Mouse (Mus musculus): ENCODE results near the gene Raet1e. TPM values are rescaled to one million over a fixed set of nuclear protein-coding genes. Genes with fewer than 3 reads are reported as not detected.
"Not testable (repeated sequence)": the region's sequence is repeated elsewhere in the genome, so short reads cannot be mapped to it uniquely, and the experiment has no call there.

The Raet1e gene
- polyA plus RNA-seq, 1 experiment, result not detected

DNA sequence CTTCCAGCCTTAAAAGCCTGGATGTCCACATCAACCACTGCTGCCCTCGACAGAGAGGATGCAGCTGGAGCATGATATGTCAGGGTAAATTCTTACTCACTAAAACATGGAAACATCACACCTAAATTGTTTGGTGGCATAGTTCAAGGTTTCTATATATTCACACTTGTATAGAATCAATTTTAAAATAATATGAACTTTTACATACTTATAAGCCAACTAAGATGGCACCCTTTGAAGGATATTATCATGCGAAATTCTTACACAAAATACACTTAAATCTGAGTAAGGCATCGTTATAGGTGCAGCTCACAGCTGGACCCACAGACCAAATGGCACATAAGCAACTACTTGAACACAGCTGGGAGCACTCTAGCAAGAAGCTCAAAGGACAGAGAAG lies 201.9 kb downstream of the Raet1e start, which contains the start of gene Raet1d:
Gene Raet1d (plus strand): TSS at position 301 of the 400 bp plus-strand sequence.
- not testable (repeated sequence) for H3K4me3 ChIP-seq (ENCODE audit: insufficient read depth, low read depth, low read length); H3K4me1 ChIP-seq (ENCODE audit: control insufficient read depth, insufficient read depth, insufficient read length, low read length); H3K27ac ChIP-seq (replicated peaks; ENCODE audit: low read depth, low read length)

DNA sequence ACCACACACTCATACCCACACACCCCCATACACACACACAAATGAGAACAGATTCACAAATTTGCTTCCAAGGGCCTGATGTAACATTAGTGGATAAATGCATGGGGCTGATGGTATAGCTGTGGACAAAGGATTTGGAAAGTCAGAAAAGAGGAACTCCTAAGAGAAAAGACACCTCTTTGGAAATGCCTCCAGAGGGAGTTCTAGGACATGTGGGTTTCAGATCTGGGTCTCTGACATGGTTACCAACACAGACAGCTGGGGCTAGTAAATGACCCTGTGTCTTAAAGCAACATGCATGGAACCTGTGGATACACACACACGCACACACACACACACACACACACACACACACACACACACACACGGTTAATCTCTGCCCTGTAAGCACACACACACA lies 202.6 kb downstream of the Raet1e start:
- H3K4me3 ChIP-seq (ENCODE audit: insufficient read depth, low read depth, low read length); H3K27ac ChIP-seq (replicated peaks; ENCODE audit: low read depth, low read length); H3K4me1 ChIP-seq (ENCODE audit: control insufficient read depth, insufficient read depth, insufficient read length, low read length): not testable (repeated sequence)

DNA sequence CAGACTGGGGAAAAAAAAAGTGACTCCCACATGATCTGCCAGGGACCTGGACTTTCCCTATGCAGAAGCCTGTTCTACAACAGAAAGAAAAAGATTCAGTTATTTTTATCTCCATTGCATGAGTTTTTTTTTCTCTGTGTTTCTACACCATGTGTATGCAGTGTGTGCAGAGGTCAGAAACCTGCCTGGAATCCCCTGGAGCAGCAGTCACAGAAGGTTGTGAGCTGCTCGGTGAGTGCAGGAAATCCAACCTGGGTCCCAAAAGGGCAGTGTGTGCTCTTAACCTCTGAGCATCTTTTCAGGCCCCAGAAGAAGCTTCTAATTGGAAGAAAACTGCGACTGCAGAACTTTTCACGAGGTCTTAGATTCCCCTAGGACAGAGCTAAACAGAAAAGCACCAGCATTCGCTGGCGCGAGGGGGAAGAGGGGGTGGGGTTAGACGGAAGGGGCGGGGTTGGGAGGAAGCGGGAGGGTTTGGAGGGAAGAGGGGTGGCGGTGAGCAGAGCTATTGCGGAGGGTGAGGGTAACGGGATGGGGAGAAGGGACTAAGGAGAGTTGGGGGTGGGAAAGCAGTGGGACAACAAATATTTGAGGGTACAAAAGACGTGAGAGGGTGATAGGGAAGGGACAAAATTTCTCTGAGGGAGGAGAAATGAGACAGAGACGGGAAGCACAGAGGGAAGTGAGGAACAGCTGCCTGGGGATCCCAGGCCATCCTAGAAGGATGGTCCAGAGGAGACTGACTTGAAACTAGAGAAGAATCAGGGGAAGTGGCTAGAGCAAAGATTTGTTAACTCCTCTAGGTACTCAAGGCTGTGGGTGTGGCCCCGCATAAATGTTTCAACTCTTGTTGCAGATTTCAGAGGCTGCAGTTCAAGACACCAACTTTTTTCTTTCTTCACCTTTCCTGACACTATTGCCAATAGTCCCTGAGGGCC lies 203.3 kb downstream of the Raet1e start:
- H3K27ac ChIP-seq (replicated peaks; ENCODE audit: low read depth, low read length); H3K4me3 ChIP-seq (ENCODE audit: insufficient read depth, low read depth, low read length); H3K4me1 ChIP-seq (ENCODE audit: control insufficient read depth, insufficient read depth, insufficient read length, low read length): not testable (repeated sequence)

DNA sequence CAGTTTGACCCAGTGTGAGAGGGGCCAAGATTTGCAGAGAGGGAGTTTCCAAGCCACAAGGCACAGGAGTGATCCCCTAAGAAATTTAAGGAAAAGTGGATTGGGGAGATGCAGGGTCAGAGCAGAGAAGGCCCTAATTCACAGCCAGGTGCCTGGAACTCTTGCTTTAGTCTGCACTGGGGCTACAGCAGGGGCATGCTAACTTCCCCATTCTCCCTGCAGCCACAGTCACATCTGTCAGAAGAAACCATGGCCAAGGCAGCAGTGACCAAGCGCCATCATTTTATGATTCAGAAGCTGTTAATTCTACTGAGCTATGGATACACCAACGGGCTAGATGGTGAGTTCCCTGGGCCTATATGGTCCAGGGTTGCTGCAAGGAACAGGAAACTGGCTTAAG lies 204.1 kb downstream of the Raet1e start:
- H3K4me1 ChIP-seq (ENCODE audit: control insufficient read depth, insufficient read depth, insufficient read length, low read length); H3K4me3 ChIP-seq (ENCODE audit: insufficient read depth, low read depth, low read length); H3K27ac ChIP-seq (replicated peaks; ENCODE audit: low read depth, low read length): not testable (repeated sequence)

DNA sequence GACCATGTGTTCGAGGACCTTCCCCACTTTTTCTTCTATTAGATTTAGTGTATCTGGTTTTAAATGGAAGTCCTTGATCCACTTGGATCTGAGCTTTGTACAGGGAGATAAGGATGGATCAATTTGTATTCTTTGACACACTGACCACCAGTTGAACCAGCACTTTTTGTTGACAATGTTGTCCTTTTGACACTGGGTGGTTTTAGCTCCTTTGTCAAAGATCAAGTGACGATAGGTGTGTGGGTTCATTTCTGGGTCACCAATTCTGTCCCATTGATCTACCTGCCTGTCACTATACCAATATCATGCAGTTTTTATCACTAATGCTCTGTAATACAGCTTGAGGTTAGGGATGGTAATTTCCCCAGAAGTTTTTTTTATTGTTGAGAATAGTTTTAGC lies 206.5 kb downstream of the Raet1e start:
- H3K4me3 ChIP-seq (ENCODE audit: insufficient read depth, low read depth, low read length); H3K27ac ChIP-seq (replicated peaks; ENCODE audit: low read depth, low read length); H3K4me1 ChIP-seq (ENCODE audit: control insufficient read depth, insufficient read depth, insufficient read length, low read length): not testable (repeated sequence)

DNA sequence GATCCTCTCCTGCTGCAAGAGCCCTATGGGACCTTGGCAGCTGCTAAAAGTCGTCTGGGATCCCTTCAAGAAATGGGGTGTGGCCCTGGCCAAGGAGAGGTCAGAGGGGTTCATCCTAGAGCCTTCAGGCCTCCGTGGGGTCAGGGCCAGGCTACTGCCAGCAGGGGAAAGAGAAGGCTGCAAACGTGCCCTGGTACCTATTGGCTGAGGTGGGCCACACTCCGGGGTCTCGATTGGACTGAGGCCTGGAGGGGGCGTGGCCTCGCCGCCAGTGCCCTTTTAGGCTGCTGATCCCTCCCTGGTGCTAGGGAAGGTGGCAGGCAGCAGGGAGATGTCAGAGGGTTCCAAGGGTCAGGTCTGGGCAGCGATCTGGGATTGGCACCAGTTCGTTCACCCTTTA lies 222.9 kb downstream of the Raet1e start:
- not testable (repeated sequence) for H3K27ac ChIP-seq (replicated peaks; ENCODE audit: low read depth, low read length); H3K4me1 ChIP-seq (ENCODE audit: control insufficient read depth, insufficient read depth, insufficient read length, low read length); H3K4me3 ChIP-seq (ENCODE audit: insufficient read depth, low read depth, low read length)

DNA sequence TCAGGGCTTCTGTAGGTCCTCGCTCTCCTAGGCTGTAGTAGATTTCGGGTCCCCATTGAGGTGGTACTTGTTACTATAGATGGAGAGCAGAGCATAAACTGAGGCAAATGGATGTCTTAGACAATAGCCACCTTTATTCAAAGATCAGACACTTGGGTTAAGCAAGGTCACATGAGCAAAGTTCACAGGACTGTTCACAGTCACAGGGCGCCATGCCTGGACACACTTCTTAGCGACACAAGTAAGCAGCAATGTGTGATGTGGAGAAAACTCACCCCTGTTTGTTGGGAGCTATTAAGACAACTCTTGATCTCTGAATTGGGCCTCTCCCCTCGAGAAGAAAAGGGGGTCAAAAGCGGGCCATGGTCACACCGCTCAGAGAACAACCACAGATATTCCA lies 231.8 kb downstream of the Raet1e start:
- not testable (repeated sequence) for H3K27ac ChIP-seq (replicated peaks; ENCODE audit: low read depth, low read length); H3K4me1 ChIP-seq (ENCODE audit: control insufficient read depth, insufficient read depth, insufficient read length, low read length)

DNA sequence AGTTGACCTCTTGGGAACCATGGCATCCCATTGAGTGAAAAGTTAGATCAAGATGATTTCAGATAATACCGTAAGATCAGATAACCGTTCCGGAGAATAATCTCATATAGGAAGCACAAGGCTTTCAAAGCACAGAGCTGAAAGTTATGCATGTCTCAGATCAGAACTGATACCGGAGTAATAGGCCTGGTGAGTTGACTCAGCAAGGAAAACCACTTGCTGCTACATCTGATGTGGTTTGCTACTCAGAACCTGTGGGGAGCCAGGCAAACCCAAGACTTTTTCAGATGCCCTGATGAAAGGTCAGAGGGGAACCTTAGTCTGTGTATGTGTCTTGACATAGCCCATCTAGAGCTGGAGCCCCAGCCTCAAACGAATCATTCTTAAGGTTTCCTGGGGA lies 233.2 kb downstream of the Raet1e start:
- H3K27ac ChIP-seq (replicated peaks; ENCODE audit: low read depth, low read length); H3K4me3 ChIP-seq (ENCODE audit: insufficient read depth, low read depth, low read length); H3K4me1 ChIP-seq (ENCODE audit: control insufficient read depth, insufficient read depth, insufficient read length, low read length): not testable (repeated sequence)

More for the DNA sequence above, 231.8 kb downstream of the Raet1e start:
- H3K4me3 ChIP-seq (ENCODE audit: insufficient read depth, low read depth, low read length), result not testable (repeated sequence)

DNA sequence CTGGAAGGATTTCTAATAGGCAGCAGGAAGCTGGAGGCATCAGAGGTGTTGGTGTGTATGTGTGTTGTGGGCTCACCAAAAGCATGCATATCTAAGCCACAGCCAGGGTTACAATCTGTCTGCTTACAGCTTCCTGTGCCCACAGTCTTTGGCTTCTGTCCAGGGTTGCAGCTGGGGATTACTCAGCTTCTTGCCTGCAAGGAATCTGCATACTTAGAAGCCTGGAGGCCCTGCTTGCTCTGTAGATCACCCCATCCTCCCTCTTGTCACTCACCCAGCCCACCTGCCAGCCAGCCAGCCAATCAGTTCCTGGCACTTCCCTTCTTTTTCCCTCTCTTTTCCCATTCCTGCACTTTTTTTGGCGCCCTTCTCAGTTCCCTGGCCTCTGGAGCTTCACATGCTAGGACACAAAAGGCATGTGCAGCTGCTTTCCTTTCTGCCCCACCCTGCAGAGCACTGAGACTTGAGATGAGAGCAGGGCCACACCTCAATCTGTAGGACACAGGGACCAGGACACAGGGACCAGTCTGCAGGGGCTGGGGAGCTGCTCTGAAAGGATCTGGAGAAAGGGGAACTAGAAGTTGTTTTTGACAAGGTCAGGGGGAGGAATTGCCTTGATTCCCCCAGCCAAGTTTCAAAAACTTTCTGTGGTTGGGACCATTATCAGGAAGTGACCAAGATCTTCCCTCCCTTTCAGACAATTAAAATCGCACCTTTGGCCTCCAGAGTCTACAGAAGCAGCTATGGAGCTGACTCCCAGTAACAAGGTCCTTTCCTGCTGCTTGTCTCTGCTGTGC lies 234.9 kb downstream of the Raet1e start:
- not testable (repeated sequence) for H3K27ac ChIP-seq (replicated peaks; ENCODE audit: low read depth, low read length); H3K4me3 ChIP-seq (ENCODE audit: insufficient read depth, low read depth, low read length); H3K4me1 ChIP-seq (ENCODE audit: control insufficient read depth, insufficient read depth, insufficient read length, low read length)

DNA sequence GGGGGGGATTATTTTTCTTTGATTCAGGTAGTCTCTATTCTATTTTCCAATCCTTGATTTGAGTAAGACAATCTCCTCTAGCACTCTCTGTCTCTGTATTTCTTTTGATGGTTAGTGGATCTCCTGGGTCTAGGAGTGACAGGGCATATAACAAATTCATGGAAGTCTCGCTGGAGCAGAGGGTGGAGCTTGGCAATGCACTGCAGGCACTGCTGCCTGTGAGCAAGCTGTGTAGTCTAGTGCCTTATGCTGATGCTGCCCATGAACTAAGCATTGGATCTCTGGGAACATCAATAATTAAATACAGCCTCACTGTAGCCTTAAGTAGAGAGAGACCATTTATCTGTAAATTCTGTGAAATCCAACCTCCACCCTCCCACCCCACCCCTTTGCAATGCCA lies 238.3 kb downstream of the Raet1e start:
- H3K4me1 ChIP-seq (ENCODE audit: control insufficient read depth, insufficient read depth, insufficient read length, low read length); H3K4me3 ChIP-seq (ENCODE audit: insufficient read depth, low read depth, low read length); H3K27ac ChIP-seq (replicated peaks; ENCODE audit: low read depth, low read length): not testable (repeated sequence)

DNA sequence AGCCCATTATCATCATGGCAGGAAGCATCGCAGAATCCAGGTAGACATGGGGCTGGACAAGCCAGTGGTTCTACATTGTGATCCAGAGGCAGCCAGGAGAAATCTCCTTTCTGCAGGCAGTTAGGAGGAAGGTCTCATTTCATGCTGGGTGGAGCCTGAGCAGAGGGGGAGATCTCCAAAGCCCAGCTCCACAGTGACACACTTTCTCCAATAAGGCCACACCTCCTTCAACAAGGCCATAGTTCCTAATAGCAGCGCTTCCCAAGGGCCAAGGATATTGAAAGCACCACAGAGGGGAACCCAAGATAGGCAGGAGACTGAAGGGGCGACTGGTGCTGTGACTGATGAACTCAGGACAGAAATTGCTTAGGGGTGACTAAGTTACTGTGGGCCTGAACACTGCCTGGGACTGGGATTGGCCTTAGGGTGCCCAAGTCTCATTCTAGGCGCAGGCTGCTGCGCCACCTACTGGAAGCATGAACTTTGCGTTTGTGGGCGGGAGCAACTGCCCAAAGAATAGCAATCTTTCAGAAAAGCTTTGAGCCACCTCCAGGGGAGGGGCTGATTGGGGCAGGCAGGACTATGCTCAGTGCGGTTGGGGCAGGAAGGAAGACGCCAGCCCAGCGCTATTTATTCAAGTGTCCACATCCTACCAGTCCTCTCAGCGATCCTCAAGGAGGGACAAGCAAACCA lies 244.0 kb downstream of the Raet1e start:
- not testable (repeated sequence) for H3K4me3 ChIP-seq (ENCODE audit: insufficient read depth, low read depth, low read length); H3K27ac ChIP-seq (replicated peaks; ENCODE audit: low read depth, low read length); H3K4me1 ChIP-seq (ENCODE audit: control insufficient read depth, insufficient read depth, insufficient read length, low read length)

DNA sequence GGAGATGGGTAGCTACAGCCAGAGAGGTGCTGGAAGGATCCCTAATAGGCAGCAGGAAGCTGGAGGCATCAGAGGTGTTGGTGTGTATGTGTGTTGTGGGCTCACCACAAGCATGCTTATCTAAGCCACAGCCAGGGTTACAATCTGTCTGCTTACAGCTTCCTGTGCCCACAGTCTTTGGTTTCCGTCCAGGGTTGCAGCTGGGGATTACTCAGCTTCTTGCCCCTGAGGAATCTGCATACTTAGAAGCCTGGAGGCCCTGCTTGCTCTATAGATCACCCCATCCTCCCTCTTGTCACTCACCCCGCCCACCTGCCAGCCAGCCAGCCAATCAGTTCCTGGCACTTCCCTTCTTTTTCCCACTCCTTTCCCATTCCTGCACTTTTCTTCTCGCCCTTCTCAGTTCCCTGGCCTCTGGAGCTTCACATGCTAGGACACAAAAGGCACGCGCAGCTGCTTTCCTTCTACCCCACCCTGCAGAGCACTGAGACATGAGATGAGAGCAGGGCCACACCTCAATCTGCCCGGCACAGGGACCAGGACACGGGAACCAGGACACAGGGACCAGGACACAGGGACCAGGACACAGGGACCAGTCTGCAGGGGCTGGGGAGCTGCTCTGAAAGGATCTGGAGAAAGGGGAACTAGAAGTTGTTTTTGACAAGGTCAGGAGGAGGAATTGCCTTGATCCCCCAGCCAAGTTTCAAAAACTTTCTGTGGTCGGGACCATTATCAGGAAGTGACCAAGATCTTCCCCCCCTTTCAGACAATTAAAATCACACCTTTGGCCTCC lies 255.5 kb downstream of the Raet1e start:
- H3K27ac ChIP-seq (replicated peaks; ENCODE audit: low read depth, low read length); H3K4me3 ChIP-seq (ENCODE audit: insufficient read depth, low read depth, low read length); H3K4me1 ChIP-seq (ENCODE audit: control insufficient read depth, insufficient read depth, insufficient read length, low read length): not testable (repeated sequence)

Measured in brown adipose tissue, adult 24 weeks (tissue).